Mouse (Mus musculus): Measurements from ENCODE around the gene Ildr2.
A peak's percentile ranks its signal among the peaks of the same experiment; 100 is the strongest.

Gene Ildr2

DNA sequence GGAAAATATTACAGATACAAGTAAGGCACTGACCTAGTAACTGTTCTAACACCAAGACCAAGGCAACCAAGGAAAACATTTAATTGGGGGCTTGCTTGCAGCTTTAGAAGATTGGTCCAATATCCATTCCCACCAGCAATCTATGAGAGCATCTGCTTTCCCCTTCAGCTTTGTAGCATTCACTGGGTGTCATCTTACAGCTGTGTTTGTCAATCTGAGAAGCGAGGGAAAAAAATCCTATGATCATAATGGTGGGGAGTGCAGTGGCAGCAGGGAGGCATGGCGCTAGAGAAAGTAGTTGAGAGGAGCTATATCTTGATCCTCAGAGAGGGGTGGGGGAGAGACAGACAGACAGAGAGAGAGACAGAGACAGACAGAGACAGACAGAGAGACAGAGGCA is 88.1 kb downstream of the Ildr2 start:
- no peak for DNase-seq (ENCODE audit: low spot score in 2 of 2)

DNA sequence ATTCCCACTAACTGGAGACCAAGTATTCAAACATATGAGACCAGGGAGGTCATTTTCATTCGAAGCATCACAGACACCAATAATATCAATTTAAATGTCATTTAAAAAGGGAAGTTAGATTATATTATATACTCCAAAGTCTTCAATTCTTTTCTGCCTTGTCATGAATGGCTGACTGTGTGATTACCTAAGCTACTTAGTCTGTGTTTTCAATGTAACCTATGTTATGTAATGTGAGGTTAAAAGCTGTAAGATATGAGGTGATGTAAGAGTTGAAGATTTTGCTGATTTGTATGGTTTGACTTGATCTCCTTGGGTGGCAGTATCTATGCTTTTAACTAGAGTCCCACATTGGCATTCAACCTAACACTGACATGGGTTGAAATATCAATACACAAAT is 88.6 kb downstream of the Ildr2 start:
- no peak for DNase-seq (ENCODE audit: low spot score in 2 of 2)

DNA sequence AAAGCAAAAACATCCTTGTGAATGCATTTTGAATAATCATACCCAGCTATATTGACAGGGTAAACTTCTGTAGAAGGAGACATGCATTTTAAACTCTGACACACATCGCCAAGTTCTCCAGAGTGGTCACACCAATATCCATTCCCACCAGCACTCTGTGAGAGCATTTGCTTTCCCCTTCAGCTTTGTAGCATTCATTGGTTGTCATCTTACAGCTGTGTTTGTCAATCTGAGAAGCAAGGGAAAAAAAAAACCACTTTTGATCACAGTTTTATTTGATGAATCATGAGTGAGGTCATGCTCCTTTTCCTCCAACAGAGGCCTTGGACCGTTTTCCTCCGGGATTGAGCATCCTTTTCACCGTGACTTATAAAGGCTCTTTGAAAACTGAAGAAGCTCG is 89.6 kb downstream of the Ildr2 start:
- DNase-seq (ENCODE audit: low spot score in 2 of 2), result no peak

DNA sequence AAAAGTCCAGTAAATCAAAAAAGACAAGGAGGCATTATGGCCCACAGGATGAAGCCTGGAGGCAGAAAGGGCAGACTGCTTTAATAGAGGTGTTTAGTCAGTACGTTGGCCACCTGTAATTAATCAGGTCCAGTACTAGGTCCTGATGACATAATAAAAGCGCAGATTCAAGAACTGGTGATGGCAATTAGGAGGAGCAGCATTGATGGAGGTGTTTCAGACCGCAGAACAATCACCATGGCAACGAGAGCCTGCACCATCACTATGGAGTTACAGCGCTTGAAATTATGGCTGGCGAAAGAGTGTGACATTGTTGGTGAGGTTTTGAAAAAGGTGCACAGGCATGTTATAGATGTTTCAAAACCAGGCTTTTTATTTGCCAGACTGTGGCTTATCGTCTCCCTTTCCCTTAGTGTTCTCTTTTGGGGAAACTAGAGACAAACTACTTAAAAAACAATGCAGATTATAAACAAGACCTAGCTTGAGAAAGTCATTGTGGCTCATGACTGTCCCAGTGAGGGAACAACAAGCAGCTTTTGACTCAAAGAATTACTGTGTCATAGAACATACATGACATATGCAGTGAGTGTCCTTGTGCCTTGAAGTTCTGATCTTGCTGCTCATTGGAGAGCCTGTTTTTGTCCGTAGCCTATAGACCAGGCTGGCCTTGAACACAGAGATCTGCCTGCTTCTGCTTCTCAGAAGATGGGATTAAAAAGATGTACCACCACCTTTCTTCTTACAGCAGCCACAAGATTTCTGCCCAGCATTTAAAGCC is 90.5 kb downstream of the Ildr2 start:
- no peak for DNase-seq (ENCODE audit: low spot score in 2 of 2)

DNA sequence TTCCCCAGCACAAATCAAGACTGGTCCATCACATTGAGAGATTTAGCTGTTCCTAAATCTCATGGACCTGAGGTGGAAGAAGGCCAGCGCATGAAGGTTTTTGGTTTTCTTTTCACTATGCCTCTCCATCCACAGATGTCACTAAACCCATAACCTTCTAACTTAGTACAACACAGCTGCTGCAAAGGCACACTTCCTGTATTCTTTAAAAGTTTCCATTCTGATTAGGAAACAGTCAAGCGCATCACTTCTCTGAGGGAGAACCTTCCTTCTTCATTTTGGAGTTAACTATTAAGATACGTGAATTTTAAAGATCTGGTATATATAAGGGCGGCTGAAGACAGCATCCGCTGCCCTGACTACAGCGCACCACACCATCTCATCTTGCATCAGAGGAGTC is 91.7 kb downstream of the Ildr2 start:
- no peak for DNase-seq (ENCODE audit: low spot score in 2 of 2)

DNA sequence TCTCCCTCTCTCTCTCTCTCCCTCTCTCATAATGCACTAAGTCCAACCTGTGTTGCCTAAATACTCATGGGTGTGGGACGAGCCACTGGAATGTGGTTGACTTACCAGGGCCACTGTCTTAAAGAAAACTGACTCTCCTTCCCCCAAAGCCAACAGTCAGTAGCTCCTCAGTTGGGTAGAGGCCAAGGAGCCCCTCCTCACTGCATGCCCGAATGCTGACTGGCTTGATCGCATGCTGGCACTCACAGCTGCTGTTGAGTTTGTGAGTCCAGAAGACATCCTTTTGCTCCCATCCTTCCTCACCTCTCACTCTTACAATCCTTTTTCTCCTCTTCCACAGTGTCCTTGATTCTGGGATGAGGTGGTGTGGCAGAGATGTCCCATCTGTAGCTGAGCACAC is 93.0 kb downstream of the Ildr2 start:
- no peak for DNase-seq (ENCODE audit: low spot score in 2 of 2)

DNA sequence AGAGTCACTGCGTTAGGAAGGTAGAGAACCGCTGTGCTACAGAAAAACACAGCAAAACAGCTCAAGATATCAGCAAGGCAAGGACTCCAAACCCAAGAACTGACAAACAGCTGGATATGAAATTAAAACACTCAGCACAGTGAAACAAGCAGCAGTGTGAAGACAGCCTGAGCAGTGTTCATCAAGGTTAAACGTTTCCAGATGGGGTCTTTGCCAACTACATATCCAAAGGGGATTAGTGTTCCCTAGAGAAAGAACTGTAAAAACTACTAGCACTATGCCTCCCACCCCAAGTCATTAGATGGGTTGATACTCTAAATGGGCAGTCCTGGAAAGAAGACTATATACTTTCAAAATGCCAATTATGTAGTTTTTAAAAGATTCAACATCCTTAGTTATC is 95.4 kb downstream of the Ildr2 start:
- no peak for DNase-seq (ENCODE audit: low spot score in 2 of 2)

DNA sequence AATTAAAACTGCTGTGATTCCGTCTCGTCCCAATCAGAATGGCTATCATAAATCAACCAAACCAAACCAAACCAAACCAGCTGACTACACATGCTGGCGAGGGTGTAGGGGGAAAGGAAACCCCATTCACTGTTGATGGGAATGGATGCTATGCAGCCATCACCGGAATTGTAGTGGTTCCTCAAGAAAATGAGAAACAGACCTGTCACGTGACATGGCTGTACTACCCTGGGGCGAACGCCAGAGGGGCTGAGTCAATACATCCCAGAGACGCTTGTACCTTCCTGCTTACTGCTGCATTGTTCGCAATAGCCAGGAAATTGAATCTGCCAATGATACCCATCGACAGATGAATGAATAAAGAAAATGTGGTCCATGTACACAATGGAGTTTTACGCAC is 95.8 kb downstream of the Ildr2 start:
- DNase-seq (ENCODE audit: low spot score in 2 of 2), result no peak

DNA sequence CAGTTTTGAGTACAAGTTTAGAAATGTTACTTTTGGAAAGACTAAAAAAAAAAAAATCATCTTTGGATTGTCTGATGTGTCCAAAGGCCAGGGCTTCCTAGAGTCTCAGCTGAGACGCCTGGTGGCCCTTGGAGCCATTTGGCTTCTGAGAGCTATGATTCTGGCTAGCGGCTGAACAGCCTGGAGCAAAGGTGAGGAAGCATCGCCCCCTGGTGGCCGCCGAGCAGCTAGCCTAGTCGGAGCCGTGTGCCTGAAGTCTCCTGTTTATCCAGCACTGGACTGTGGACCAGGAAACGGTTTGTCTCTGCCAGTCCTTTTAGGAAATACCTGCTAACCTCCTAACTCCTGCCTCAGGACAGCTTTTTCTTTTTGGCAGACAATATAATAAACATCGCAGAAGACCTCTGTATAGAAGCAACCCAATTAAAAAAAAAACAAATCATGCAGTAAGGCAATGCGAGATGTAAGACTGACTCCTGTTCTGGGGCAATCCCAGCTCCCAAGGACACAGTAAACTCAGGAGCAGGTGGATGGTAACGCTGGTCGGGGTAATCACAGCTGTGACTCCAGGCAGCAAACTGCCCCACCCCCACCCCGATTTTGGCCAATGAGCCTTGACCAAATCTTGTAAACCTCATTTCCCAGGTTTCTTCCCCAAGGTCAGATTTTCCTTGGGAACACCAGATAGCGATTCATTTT is 106.4 kb downstream of the Ildr2 start:
- peak; percentile 71 to 92 for DNase-seq (ENCODE audit: low spot score in 2 of 2)

DNA sequence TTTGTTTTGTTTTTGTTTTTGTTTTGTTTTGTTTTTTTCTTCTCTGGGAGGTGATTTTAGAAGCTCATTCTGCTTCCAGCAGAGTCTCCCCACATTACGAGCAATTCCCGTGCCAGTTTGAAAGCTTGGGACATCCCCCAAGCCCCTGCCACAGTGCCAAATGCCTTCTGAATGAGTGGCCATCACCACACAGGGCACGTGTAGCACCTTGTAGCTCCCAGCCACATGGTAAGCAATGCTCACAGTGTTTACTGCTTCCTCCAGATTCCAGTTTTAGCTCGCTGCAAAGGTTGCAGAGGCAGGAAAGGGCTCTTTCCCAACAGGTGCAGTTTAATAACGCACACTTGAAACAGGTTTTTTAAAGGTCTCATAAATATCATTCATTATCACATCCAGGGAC is 107.0 kb downstream of the Ildr2 start:
- peak in 1 of 2 experiments; percentile 40 for DNase-seq (ENCODE audit: low spot score in 2 of 2)

DNA sequence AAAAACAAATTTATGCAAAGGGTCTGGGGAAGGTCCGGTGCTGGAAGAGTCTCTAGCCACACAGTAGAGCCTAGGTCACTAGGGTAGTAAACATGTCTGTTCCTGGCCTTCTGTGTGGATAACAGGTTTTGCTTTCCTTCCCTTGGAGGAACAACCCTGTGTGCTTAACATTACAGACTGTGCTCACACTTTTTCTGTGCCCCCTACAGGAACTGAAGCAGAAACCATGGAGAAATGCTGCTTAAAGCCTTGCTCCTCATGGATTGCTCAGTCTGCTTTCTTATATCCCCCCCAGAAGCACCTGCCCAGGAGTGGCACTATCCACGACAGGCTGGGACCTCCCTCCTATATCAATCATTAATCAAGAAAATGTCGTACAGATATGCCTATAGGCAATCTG is 107.9 kb downstream of the Ildr2 start:
- no peak for DNase-seq (ENCODE audit: low spot score in 2 of 2)

DNA sequence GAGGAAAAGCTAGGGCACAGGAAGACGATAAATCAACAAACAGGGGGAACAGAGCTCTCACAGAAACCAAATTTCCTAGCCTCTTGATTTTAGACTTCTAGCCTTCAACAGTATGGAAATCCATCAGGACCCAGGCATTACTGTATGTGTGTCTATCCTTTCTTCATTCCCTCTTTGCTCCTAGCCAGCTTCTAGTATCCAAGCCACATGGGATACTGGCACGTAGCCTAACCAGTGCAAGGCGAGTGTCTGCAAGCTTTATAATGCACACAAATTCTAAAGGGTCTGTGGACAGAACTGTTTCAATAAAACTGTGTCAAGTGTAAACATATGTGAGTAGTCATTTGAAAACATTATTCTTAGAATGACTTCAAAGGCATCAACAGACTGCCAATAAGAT is 108.7 kb downstream of the Ildr2 start:
- DNase-seq (ENCODE audit: low spot score in 2 of 2), result no peak

DNA sequence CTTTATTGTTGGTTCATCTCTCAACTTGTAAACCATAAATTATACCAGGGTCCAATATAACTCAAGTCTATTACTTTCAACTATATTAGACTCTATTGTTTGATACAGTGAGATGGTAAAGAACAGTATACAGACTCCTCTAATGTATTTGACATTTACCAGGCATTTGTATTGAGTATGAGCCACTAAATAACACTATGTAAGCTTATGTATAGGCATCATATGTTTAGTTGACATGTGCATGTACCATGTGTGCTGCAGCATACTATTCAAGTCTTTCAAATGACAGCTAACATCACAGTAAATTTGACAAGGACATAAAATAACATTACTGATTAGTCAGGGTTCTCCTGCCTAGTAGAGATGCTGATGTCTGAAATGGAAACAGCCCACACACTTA is 109.2 kb downstream of the Ildr2 start:
- DNase-seq (ENCODE audit: low spot score in 2 of 2), result no peak
